ENCODE assay signal across 8 mouse cellular contexts in genomic region chr7:16841561-16842560, GRCm38 (mm10). TPM values are rescaled to one million over a fixed set of nuclear protein-coding genes. Genes with fewer than 3 reads are reported as not detected.
DNase-seq lines count a peak whose midpoint lies in the region; ATAC-seq lines count a peak whose summit lies in the region.

No protein-coding gene starts in this region.

- 37% methylated on average over 11 of the region's 11 CpGs for WGBS in heart, embryonic 16.5 days
- WGBS in liver, embryonic 16.5 days (ENCODE audit: insufficient replicate concordance): 22% methylated on average over 11 of the region's 11 CpGs
- 43% methylated on average over 11 of the region's 11 CpGs for WGBS in neural tube, embryonic 13.5 days

- H3K9ac ChIP-seq in heart, embryonic 16.5 days (ENCODE audit: low read length): peak overlapping the region; percentile 86
- no peak overlapping the region for H3K9ac ChIP-seq in liver, embryonic 16.5 days (ENCODE audit: low read depth, low read length)
- H3K9ac ChIP-seq in neural tube, embryonic 13.5 days: peak overlapping the region; percentile 83; the same call in 1 of the 2 replicates

- intact Hi-C loops in left cerebral cortex, postnatal 14 days (cut with DNase I): no loop called here

- DNase-seq in 416B (ENCODE audit: low read depth): peak; percentile 94
- DNase-seq in T-cell, adult 2 months (ENCODE audit: low spot score): peak; percentile 85
- no peak for DNase-seq in adrenal gland, postnatal 14 days
- no peak for DNase-seq in gastrocnemius, adult 18-20 months (ENCODE audit: low spot score)
- DNase-seq in left cerebral cortex, postnatal 14 days (ENCODE audit: low spot score in 2 of 2): no peak

- H3K4me1 ChIP-seq in heart, embryonic 16.5 days (ENCODE audit: control insufficient read depth, insufficient read depth, low read length): peaks cover 22% of the 10 kb centered on the region
- peaks cover 33% of the 10 kb centered on the region for H3K4me1 ChIP-seq in liver, embryonic 16.5 days (ENCODE audit: control insufficient read depth, low read depth, low read length)
- peaks cover 34% of the 10 kb centered on the region for H3K4me1 ChIP-seq in neural tube, embryonic 13.5 days (replicated peaks)

- peak overlapping the region; percentile 65 for H3K4me3 ChIP-seq in heart, embryonic 16.5 days (ENCODE audit: low read length)
- H3K4me3 ChIP-seq in liver, embryonic 16.5 days (ENCODE audit: low read depth, low read length): peak overlapping the region; percentile 78
- peak overlapping the region; percentile 55 for H3K4me3 ChIP-seq in neural tube, embryonic 13.5 days

- peak overlapping the region; percentile 92 for H3K27ac ChIP-seq in heart, embryonic 16.5 days (ENCODE audit: low read length)
- peak overlapping the region; percentile 43 for H3K27ac ChIP-seq in liver, embryonic 16.5 days (ENCODE audit: low read length)
- H3K27ac ChIP-seq in neural tube, embryonic 13.5 days (replicated peaks): peak overlapping the region; percentile 69

- peak; percentile 0; the same call in 1 of the 2 replicates for ATAC-seq in heart, embryonic 16.5 days (replicated peaks; ENCODE audit: extremely low read depth, insufficient read depth, low FRiP score)
- ATAC-seq in liver, embryonic 16.5 days (ENCODE audit: low read depth): no peak
- ATAC-seq in neural tube, embryonic 13.5 days (ENCODE audit: low read depth): peak; percentile 2; the same call in 1 of the 2 replicates

- peaks cover 27% of the 10 kb centered on the region for H3K36me3 ChIP-seq in heart, embryonic 16.5 days (ENCODE audit: control insufficient read depth, insufficient read depth)
- peaks cover 17% of the 10 kb centered on the region for H3K36me3 ChIP-seq in liver, embryonic 16.5 days (ENCODE audit: control insufficient read depth, insufficient read depth)
- H3K36me3 ChIP-seq in neural tube, embryonic 13.5 days: peaks cover 51% of the 10 kb centered on the region

- H3K27me3 ChIP-seq in heart, embryonic 16.5 days (ENCODE audit: control insufficient read depth, insufficient read depth, low read length): no peaks in the 10 kb centered on the region
- no peaks in the 10 kb centered on the region for H3K27me3 ChIP-seq in liver, embryonic 16.5 days (ENCODE audit: control insufficient read depth, insufficient read depth, low read depth, low read length)
- H3K27me3 ChIP-seq in neural tube, embryonic 13.5 days: no peaks in the 10 kb centered on the region

- H3K9me3 ChIP-seq in heart, embryonic 16.5 days (replicated peaks; ENCODE audit: control insufficient read depth, low read length): no peaks in the 10 kb centered on the region
- no peaks in the 10 kb centered on the region for H3K9me3 ChIP-seq in liver, embryonic 16.5 days (replicated peaks; ENCODE audit: control insufficient read depth, low read length)
- no peaks in the 10 kb centered on the region for H3K9me3 ChIP-seq in neural tube, embryonic 13.5 days

- peak overlapping the region; percentile 92 for H3K4me2 ChIP-seq in heart, embryonic 16.5 days (ENCODE audit: low read depth, low read length)
- H3K4me2 ChIP-seq in liver, embryonic 16.5 days (ENCODE audit: low read depth, low read length): peak overlapping the region; percentile 98
- peak overlapping the region; percentile 97 for H3K4me2 ChIP-seq in neural tube, embryonic 13.5 days

RNA-seq across cellular contexts. Expression of gene Prkd2, which starts 0.8 kb away (rescaled TPM):
- 13.0 and 15.4 TPM in 2 replicates for polyA plus RNA-seq in heart, embryonic 16.5 days (2015; fragmentation: Nextera tagmentation; extraction: Ambion mirVana)
- 2.8 and 3.6 TPM in 2 replicates for polyA plus RNA-seq in liver, embryonic 16.5 days (2015; fragmentation: Nextera tagmentation; extraction: Ambion mirVana)
- 6.3 and 6.8 TPM in 2 replicates for polyA plus RNA-seq in neural tube, embryonic 13.5 days (2015; fragmentation: Nextera tagmentation; extraction: Ambion mirVana)
- total RNA-seq in adrenal gland, postnatal 14 days (2021): 25.0 and 35.4 TPM in 2 replicates
- total RNA-seq in gastrocnemius, adult 18-20 months (2021): 1 to 10 TPM; 4.9 to 5.9 TPM
- total RNA-seq in left cerebral cortex, postnatal 14 days (2021): 1 to 10 TPM; 9.0 to 9.3 TPM

RNA-seq across cellular contexts. Expression of gene Fkrp, which starts 25.3 kb away (rescaled TPM):
- 33.0 and 33.9 TPM in 2 replicates for polyA plus RNA-seq in heart, embryonic 16.5 days (2015; fragmentation: Nextera tagmentation; extraction: Ambion mirVana)
- polyA plus RNA-seq in liver, embryonic 16.5 days (2015; fragmentation: Nextera tagmentation; extraction: Ambion mirVana): 7.8 and 8.9 TPM in 2 replicates
- 40.0 and 45.9 TPM in 2 replicates for polyA plus RNA-seq in neural tube, embryonic 13.5 days (2015; fragmentation: Nextera tagmentation; extraction: Ambion mirVana)
- total RNA-seq in adrenal gland, postnatal 14 days (2021): 23.8 and 25.1 TPM in 2 replicates
- 10 to 100 TPM; 51.7 to 58.0 TPM for total RNA-seq in gastrocnemius, adult 18-20 months (2021)
- total RNA-seq in left cerebral cortex, postnatal 14 days (2021): 10 to 100 TPM; 50.3 to 57.2 TPM

RNA-seq across cellular contexts. Expression of gene Strn4, which starts 26.2 kb away (rescaled TPM):
- polyA plus RNA-seq in heart, embryonic 16.5 days (2015; fragmentation: Nextera tagmentation; extraction: Ambion mirVana): 88.8 and 92.5 TPM in 2 replicates
- 27.4 and 29.8 TPM in 2 replicates for polyA plus RNA-seq in liver, embryonic 16.5 days (2015; fragmentation: Nextera tagmentation; extraction: Ambion mirVana)
- polyA plus RNA-seq in neural tube, embryonic 13.5 days (2015; fragmentation: Nextera tagmentation; extraction: Ambion mirVana): 155 and 174 TPM in 2 replicates
- total RNA-seq in adrenal gland, postnatal 14 days (2021): 71.1 and 71.7 TPM in 2 replicates
- 10 to 100 TPM in 1 of 2 experiments, 1 to 10 TPM in 1; 9.8 to 13.6 TPM for total RNA-seq in gastrocnemius, adult 18-20 months (2021)
- total RNA-seq in left cerebral cortex, postnatal 14 days (2021): 100 to 1,000 TPM; 333 to 347 TPM

RNA-seq across cellular contexts. Expression of gene Dact3, which starts 33.3 kb away (rescaled TPM):
- 2.8 and 3.1 TPM in 2 replicates for polyA plus RNA-seq in heart, embryonic 16.5 days (2015; fragmentation: Nextera tagmentation; extraction: Ambion mirVana)
- 0.05 and 0.12 TPM in 2 replicates for polyA plus RNA-seq in liver, embryonic 16.5 days (2015; fragmentation: Nextera tagmentation; extraction: Ambion mirVana)
- 3.7 and 3.9 TPM in 2 replicates for polyA plus RNA-seq in neural tube, embryonic 13.5 days (2015; fragmentation: Nextera tagmentation; extraction: Ambion mirVana)
- 2.6 and 4.1 TPM in 2 replicates for total RNA-seq in adrenal gland, postnatal 14 days (2021)
- 1 to 10 TPM in 1 of 2 experiments, under 1 TPM in 1; 0.89 to 1.6 TPM for total RNA-seq in gastrocnemius, adult 18-20 months (2021)
- 100 to 1,000 TPM; 130 to 141 TPM for total RNA-seq in left cerebral cortex, postnatal 14 days (2021)

RNA-seq across cellular contexts. Expression of gene Gng8, which starts 49.7 kb away (rescaled TPM):
- 2.9 and 3.7 TPM in 2 replicates for polyA plus RNA-seq in heart, embryonic 16.5 days (2015; fragmentation: Nextera tagmentation; extraction: Ambion mirVana)
- 0.17 TPM in 1 of 2 replicates, not detected in the other for polyA plus RNA-seq in liver, embryonic 16.5 days (2015; fragmentation: Nextera tagmentation; extraction: Ambion mirVana)
- polyA plus RNA-seq in neural tube, embryonic 13.5 days (2015; fragmentation: Nextera tagmentation; extraction: Ambion mirVana): 15.4 and 24.1 TPM in 2 replicates
- 0.59 and 0.60 TPM in 2 replicates for total RNA-seq in adrenal gland, postnatal 14 days (2021)
- under 1 TPM; 0.37 to 0.71 TPM for total RNA-seq in gastrocnemius, adult 18-20 months (2021)
- 1 to 10 TPM; 1.2 to 1.5 TPM for total RNA-seq in left cerebral cortex, postnatal 14 days (2021)

Comparison
In these comparisons a context has a peak if more than half of its experiments do, and no peak if none do; other contexts are left out.
1. DNase-seq: peak in 416B (single experiment) and T-cell, adult 2 months (single experiment); none in adrenal gland, postnatal 14 days (single experiment), gastrocnemius, adult 18-20 months (single experiment) and left cerebral cortex, postnatal 14 days (0 of 2).
2. Peak in every context shown above with its lines, with median percentiles within 50 percentile points of each other: H3K27ac ChIP-seq, H3K4me2 ChIP-seq and H3K4me3 ChIP-seq.